Mouse (Mus musculus) monocyte, adult 5-6 weeks (primary cell): ENCODE data around the gene 2310022B05Rik. TPM values are rescaled to one million over a fixed set of nuclear protein-coding genes. Genes with fewer than 3 reads are reported as not detected.

Experiments
- ATAC-seq: fragments of 153-309, 156-312 bp; replicated peaks from 2 replicates; pipeline ENCODE4 v1.8.0; 2017; ENCODE audit warnings: mild to moderate bottlenecking; ENCODE audit not compliant: low TSS enrichment, insufficient number of reproducible peaks, severe bottlenecking, poor library complexity, low FRiP score
- total RNA-seq: library from RNA; stranded (forward); fragments of 200-1000, 200-491, 200-594 nt; gene quantifications from 3 replicates; pipeline ENCODE4 v1.2.3, GENCODE M21; 2017

2310022B05Rik gene
- total RNA-seq, 1 experiment from 2014 or later, result 3.2 TPM

DNA sequence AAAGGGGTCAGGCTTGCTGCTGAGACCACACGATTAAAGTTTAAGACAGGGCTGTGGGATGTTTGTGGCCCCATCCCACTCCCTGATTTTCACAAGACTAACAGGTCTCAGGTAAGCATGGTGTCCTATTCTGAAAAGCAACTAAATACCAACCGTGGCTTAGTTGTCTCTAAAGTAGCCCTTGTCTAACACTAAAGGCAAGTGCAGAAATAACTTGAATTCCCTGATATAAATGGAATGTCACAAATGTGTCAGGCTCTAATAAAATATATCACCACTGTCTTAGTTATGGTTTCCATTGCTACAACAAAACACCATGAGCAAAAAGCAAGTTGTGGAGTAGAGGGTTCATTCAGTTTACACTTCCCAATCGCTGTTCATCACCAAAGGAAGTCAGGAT lies 1.2 kb upstream of the 2310022B05Rik start:
- no peak for ATAC-seq

DNA sequence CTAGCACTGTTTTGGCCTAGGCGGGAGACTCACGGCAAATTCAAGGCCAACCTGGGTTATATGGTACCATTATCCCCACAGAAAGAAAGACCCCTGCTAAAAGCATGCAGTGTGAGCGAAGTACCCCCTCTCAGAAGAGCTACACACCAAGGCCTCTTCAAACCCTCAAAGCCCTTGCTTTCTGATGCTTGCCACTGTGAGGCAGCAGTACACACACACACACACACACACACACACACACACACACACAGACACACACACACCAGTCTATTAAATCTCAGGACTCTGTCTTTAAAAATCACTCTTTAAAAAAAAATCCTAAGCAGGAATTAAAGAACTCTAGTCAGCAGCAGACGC lies 683 bp upstream of the 2310022B05Rik start:
- ATAC-seq, result no peak

DNA sequence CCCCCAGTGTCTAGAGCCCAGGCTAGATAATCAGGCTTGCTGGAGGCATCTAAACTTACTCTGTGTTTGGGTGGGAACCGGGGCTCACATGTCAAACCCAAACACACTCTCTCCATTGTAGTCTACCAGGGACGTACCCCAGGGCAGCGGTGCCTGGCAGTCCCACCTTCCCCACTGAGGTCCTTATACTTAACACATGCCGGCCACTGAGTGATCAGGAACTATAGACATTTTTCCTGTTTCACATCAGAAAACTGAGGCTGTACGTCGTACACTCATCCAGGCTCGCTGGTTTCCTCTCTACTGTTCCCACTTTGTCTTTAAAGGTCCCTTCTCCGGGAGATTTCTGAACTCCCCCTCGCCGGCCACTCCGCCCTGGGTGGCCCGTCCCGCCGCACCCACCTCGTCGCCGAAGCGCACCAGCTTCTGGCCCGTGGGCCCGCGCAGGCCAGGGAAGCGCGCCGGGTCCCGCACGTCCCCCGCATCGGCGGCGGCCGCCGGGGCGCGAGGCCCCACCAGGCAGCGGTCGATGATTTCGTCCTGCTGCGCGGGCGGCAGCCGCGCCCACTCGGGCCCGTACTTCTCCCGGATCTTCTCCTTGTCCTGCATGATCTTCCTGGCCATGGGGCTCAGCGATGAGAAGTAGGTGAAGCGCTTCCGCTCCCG lies 590 bp downstream of the 2310022B05Rik start:
- ATAC-seq, result 0 out of 2 replicates have a peak, but pooled peaks have one; percentile 27

DNA sequence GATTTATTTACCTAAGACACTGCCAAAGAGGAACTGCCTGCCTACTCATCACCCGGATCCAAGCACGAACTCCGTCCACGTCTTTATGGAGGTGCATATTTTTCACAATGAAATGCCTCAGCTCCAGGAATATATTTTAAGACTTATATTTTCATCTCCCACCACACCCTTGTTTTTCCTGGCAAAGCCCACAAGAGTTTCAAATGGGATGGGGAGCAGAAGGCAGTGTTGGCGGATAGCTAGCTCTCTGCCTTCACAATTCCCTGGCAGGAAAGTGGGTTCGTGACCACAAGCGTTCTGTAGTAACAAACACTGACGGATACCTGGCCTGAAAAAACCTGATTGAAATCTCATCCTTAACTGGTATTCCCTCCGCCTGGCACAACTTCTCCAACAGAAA lies 1.4 kb downstream of the 2310022B05Rik start:
- no peak for ATAC-seq

DNA sequence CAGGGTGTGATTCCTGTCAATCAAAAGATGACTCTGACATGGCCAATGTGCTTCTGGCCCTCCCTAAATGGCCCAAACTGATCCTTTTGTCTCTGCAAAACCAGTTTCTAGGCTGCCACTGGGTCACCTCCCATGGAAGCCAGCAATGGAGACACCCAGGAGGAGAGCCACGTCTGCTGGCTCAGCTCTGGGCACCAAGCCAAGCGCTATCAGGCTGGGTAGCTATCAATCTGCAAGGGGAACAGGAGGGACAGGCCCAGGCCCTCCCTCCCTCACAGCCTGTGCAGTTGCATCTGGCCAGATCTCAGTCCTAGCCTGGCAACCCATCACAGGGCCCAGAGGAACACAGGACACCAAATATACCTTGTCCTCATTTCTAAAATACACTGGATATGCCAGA lies 4.8 kb downstream of the 2310022B05Rik start:
- no peak for ATAC-seq

DNA sequence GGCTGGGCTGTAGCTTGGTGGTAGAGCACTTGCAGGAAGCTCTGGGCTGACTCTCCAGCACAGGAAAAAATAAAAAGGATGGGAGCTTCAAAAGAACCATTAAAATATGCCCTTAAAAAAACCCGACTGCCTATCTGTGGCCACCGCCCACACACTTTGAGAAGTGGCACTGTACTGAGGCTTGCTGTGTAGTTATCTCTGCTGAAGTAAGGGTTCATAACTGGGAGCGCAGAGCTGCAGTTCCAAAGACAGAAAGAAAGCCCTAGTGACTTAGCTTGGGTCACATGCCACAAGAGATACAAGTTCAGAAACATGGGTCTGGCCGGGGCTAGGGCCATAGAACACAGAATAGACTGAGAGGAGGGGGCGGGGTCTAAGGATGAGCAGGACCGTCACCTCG lies 5.2 kb downstream of the 2310022B05Rik start:
- ATAC-seq, result no peak

- no peak for ATAC-seq
Observed at GRCm38 (mm10) chr8:124653568-124654475, 9.3 kb downstream of the 2310022B05Rik start.

- ATAC-seq, result no peak
Observed at GRCm38 (mm10) chr8:124652546-124652945, 10.6 kb downstream of the 2310022B05Rik start.

- no peak for ATAC-seq
Observed at GRCm38 (mm10) chr8:124651776-124652175, 11.4 kb downstream of the 2310022B05Rik start.

- ATAC-seq, result no peak
Observed at GRCm38 (mm10) chr8:124648311-124648710, 14.9 kb downstream of the 2310022B05Rik start.

DNA sequence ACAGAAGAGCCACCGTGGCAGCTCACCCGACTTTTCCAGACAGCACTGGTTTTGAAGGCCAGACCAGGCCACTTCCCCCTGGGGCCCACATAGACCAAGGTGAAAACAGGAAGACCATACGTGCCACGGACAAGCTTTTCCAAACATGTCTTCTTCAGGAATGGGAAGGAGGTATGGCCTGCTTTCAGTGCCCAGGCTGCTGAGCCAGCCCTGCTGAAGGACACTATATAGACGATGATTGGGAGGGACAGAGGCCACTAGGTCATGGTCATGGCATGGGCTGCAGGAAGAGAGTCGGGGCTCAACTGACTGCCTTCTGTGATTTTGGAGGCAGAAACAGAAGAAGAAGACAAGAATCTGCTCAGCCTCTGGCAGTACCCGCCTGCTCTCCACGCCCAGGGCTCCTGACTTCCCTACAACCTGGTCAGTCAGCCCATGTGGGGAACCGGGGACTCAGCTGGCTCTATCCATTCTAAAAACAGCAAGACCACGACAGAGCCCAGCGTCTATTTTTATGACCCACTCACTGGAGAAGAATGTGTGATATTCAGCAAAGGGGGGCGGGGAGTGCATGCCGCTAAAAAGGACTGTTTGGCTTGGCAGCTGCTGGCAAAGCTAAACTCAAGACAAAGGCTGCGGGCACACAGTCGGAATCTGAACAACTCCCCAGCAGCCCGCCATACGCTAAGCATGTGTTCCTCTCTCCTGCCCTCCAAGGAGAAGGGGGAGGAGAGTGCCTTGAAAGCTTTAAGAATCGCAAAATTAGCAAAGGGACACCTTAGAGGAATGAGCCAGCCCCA lies 19.4 kb downstream of the 2310022B05Rik start:
- no peak for ATAC-seq

DNA sequence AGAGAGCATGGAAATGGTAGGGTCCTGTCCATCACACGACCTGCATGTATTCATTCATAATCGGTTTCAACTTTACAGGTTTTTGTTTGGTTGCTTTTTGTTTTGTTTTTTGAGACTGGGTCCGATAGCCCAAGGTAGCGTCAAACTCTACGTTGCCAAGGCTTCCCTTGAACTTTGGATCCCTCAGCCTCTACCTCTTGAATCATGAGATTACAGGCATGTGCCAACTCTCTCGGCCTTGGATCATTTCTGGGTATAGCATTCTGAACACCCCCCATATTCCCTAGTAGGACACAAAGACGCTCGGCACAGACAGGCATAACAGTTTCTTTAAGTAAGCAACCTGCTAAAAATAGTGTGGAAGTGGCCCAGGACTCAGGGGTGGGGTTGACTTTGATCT lies 21.6 kb downstream of the 2310022B05Rik start:
- ATAC-seq, result no peak

DNA sequence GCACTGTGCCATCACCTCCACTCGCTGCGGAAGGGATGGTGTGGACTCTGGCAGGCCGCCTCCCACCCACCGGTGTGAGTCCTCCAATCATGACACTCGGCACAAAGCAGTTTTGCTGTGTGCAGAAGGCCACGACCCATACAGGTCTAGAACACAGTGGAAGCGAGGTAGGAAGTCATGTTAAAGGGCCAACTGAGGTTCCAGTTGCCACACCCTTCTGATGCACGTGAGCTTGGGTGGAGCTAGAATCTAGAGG lies 28.0 kb downstream of the 2310022B05Rik start:
- ATAC-seq, result no peak

- ATAC-seq, result no peak
Observed at GRCm38 (mm10) chr8:124634411-124635246, 28.5 kb downstream of the 2310022B05Rik start.

- ATAC-seq, result no peak
Observed at GRCm38 (mm10) chr8:124633001-124633703, 30.0 kb downstream of the 2310022B05Rik start.

DNA sequence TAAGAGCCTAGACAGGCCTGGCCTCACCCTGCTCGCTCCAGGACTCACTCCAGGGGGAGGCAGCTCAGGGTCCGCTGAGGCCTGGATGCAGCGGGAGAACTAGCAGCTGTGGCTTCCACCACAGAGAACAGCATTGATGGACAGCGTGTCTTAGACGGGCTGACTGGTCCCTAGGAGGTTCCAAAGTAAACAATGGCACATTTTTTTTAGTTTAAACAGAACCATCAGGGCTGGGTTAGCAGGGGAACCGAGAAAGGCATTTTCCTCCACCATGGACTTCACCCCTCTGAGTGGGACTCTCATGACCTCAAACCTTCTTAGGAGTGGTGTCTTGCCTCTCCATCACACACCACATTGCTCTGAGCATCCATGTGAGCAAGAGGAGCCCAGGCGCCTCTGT lies 31.2 kb downstream of the 2310022B05Rik start:
- no peak for ATAC-seq

- no peak for ATAC-seq
Observed at GRCm38 (mm10) chr8:124630891-124631290, 32.3 kb downstream of the 2310022B05Rik start.

DNA sequence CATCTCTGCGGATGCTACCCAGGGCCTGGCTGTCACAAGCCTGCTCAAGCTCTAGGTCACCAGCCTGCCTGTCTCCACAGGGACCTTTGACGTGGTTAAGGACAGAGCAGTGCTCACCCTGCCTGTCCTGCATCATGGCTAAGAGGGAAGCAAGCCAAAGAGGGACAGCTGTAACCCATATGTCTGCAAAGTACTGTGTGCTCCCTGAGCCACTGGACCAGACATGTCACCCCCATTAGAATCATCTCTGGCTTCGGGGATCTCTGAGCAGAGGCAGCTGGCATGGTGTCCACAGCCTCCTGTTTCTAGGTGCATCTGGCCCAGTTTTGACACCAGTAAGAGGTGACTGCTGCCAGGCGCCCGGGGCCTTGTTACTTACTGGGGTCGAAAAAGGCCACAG lies 32.7 kb downstream of the 2310022B05Rik start:
- no peak for ATAC-seq
